Mouse (Mus musculus) intestine, embryonic 14.5 days (tissue): ENCODE measurements around the gene Slc6a8. TPM values are rescaled to one million over a fixed set of nuclear protein-coding genes. Genes with fewer than 3 reads are reported as not detected.

Experiments
- ATAC-seq: fragments of 200-750 bp; cut with Nextera tagmentation; replicated peaks from 2 replicates; pipeline ENCODE4 v1.8.0; 2017; ENCODE audit warnings: low read depth, moderate number of reproducible peaks, moderate TSS enrichment, moderate library complexity; ENCODE audit not compliant: low FRiP score, low TSS enrichment
- DNase-seq: peaks from one replicate; pipeline ENCODE4 v3.0.0-alpha.2; 2018; ENCODE audit warnings: low spot score
- H3K27ac ChIP-seq: fragments of 300-500 bp; sonication (generic); 2 replicates; pipeline ENCODE4 v1.5.1; 2014; ENCODE audit warnings: low read depth, mild to moderate bottlenecking, control low read depth
- H3K27me3 ChIP-seq: fragments of 300-500 bp; sonication (generic); replicated peaks from 2 replicates; pipeline ENCODE4 v1.6.1; 2014; ENCODE audit warnings: low read length, control low read depth; ENCODE audit not compliant: control insufficient read depth, insufficient read depth
- H3K36me3 ChIP-seq: fragments of 300-500 bp; sonication (generic); 2 replicates; pipeline ENCODE4 v1.6.1; 2014; ENCODE audit warnings: low read length, control low read depth; ENCODE audit not compliant: control insufficient read depth, insufficient read depth
- H3K4me1 ChIP-seq: fragments of 300-500 bp; sonication (generic); replicated peaks from 2 replicates; pipeline ENCODE4 v1.6.1; 2014; ENCODE audit warnings: low read length, control low read depth, mixed read lengths; ENCODE audit not compliant: control insufficient read depth, insufficient read depth
- H3K4me2 ChIP-seq: fragments of 300-500 bp; sonication (generic); 2 replicates; pipeline ENCODE4 v1.6.1; 2014; ENCODE audit warnings: low read length
- H3K4me3 ChIP-seq: fragments of 300-500 bp; sonication (generic); 2 replicates; pipeline ENCODE4 v1.5.1; 2014; ENCODE audit warnings: low read depth, low read length, control low read depth, mixed read lengths
- H3K9ac ChIP-seq: fragments of 300-500 bp; sonication (generic); 2 replicates; pipeline ENCODE4 v1.6.1; 2014; ENCODE audit warnings: mild to moderate bottlenecking, low read length
- H3K9me3 ChIP-seq: fragments of 300-500 bp; sonication (generic); 2 replicates; pipeline ENCODE4 v1.6.1; 2016; ENCODE audit warnings: low read length, control low read depth; ENCODE audit not compliant: control insufficient read depth
- WGBS: fragments of 180-500 bp; shearing (Covaris S2); extraction: QIAGEN DNeasy Blood & Tissue Kit; methylation state at CpG from one replicate; pipeline ENCODE4 v1.1.7; 2014; 5-methylcytosine and 5-hydroxymethylcytosine counted together
- polyA plus RNA-seq: library from polyadenylated mRNA; unstranded; fragments of >200 nt; fragmentation: Nextera tagmentation; extraction: Ambion mirVana; gene quantifications from 2 replicates; pipeline ENCODE4 v1.2.1, GENCODE M21; 2014

Slc6a8 gene
- polyA plus RNA-seq, 1 experiment from 2014 or later, result 9.1 TPM

DNA sequence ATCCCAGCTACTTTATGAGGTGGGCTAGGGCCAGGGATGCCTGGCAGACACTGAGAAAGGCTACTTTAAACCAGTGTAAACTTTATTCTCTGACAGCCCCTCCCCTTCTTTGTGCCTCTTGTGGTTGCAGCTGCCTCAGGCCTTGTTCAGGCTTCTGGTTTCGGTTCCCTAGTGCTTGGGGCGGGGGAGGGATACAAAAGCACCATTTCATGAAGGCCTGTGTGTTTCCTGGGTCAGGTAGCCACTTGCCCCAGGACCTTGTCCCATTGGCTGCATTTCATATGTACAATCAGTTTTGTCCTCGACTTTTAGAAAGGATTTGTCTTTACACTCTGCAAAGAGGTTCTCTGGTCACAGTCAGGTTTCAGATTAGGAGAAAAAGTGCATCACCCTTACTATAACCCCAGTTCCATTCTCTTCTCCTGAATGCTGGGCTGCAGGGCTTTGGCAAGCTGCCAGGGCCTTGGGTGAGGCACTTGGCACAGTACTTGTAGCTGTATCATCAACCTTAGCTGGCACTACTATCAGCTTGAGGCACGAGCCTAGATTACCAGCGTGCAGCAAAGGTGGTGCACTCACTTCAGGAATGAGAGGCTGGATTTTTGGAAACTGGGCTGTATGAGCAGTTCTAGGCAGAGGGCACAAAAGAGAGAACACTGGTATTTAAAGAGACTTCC is 45.9 kb downstream of the Slc6a8 start:
- no peak overlapping the region for H3K4me3 ChIP-seq
- no peak for DNase-seq
- peak overlapping the region; percentile 60 for H3K4me2 ChIP-seq
- 42% methylated on average over 5 of the region's 5 CpGs for WGBS
- ATAC-seq, result no peak
- no peaks in the 10 kb centered on the region for H3K27me3 ChIP-seq
- no peaks in the 10 kb centered on the region; the same call in 1 of the 2 replicates for H3K36me3 ChIP-seq
- no peaks in the 10 kb centered on the region for H3K9me3 ChIP-seq
- H3K4me1 ChIP-seq, result peaks cover 17% of the 10 kb centered on the region
- H3K27ac ChIP-seq, result peak overlapping the region; percentile 16; the same call in 1 of the 2 replicates
- H3K9ac ChIP-seq, result no peak overlapping the region

GRCm38 (mm10) chrX:73730908-73731307 is 58.0 kb downstream of the Slc6a8 start:
- no peak for DNase-seq
- ATAC-seq, result no peak
- Histone ChIP-seq H3K9ac (no peak overlapping the region), H3K27ac (no peak overlapping the region), H3K4me2 (no peak overlapping the region), H3K36me3 (peaks cover 8% of the 10 kb centered on the region), H3K4me1 (no peaks in the 10 kb centered on the region), H3K27me3 (no peaks in the 10 kb centered on the region), H3K9me3 (no peaks in the 10 kb centered on the region), H3K4me3 (no peak overlapping the region)
- 57% methylated on average over 1 of the region's 1 CpGs for WGBS

Other genes with a start within 250 kb of the Slc6a8 start
- not detected in 2 replicates for gene Trex2, start 237.8 kb upstream of the Slc6a8 start, polyA plus RNA-seq
- 58.2 and 59.4 TPM in 2 replicates for gene Haus7, start 214.1 kb upstream of the Slc6a8 start, polyA plus RNA-seq
- 52.7 and 58.1 TPM in 2 replicates for gene Bgn, start 189.5 kb upstream of the Slc6a8 start, polyA plus RNA-seq
- 0.26 and 0.49 TPM in 2 replicates for gene Atp2b3, start 170.1 kb upstream of the Slc6a8 start, polyA plus RNA-seq
- 4.6 and 4.9 TPM in 2 replicates for gene Dusp9, start 33.7 kb upstream of the Slc6a8 start, polyA plus RNA-seq
- 17.9 and 20.6 TPM in 2 replicates for gene Pnck, start 13.0 kb upstream of the Slc6a8 start, polyA plus RNA-seq
- gene Bcap31, start 43.0 kb downstream of the Slc6a8 start, polyA plus RNA-seq, result 230 and 236 TPM in 2 replicates
- gene Abcd1, start 43.4 kb downstream of the Slc6a8 start, polyA plus RNA-seq, result 15.7 and 16.8 TPM in 2 replicates
- 0.23 and 0.27 TPM in 2 replicates for gene Plxnb3, start 83.9 kb downstream of the Slc6a8 start, polyA plus RNA-seq
- 1.7 and 1.8 TPM in 2 replicates for gene Srpk3, start 101.3 kb downstream of the Slc6a8 start, polyA plus RNA-seq
- 241 and 248 TPM in 2 replicates for gene Idh3g, start 113.7 kb downstream of the Slc6a8 start, polyA plus RNA-seq
- 229 and 263 TPM in 2 replicates for gene Ssr4, start 113.9 kb downstream of the Slc6a8 start, polyA plus RNA-seq
- 1.1 and 1.2 TPM in 2 replicates for gene Pdzd4, start 151.8 kb downstream of the Slc6a8 start, polyA plus RNA-seq
- gene Avpr2, start 219.0 kb downstream of the Slc6a8 start, polyA plus RNA-seq, result 0.12 TPM in 1 of 2 replicates, not detected in the other
- gene L1cam, start 223.0 kb downstream of the Slc6a8 start, polyA plus RNA-seq, result 15.1 and 18.0 TPM in 2 replicates
- gene Arhgap4, start 248.7 kb downstream of the Slc6a8 start, polyA plus RNA-seq, result 4.1 and 4.3 TPM in 2 replicates
- gene Naa10, start 248.8 kb downstream of the Slc6a8 start, polyA plus RNA-seq, result 155 and 169 TPM in 2 replicates